Mouse (Mus musculus) 416B (cell line): ENCODE measurements around the gene Smr2.
"Not testable (repeated sequence)": the region's sequence is repeated elsewhere in the genome, so short reads cannot be mapped to it uniquely, and the experiment has no call there.

Source experiments
- DNase-seq: peaks from one replicate; pipeline ENCODE4 v3.0.0; 2011; ENCODE audit warnings: low read depth

Gene Smr2

DNA sequence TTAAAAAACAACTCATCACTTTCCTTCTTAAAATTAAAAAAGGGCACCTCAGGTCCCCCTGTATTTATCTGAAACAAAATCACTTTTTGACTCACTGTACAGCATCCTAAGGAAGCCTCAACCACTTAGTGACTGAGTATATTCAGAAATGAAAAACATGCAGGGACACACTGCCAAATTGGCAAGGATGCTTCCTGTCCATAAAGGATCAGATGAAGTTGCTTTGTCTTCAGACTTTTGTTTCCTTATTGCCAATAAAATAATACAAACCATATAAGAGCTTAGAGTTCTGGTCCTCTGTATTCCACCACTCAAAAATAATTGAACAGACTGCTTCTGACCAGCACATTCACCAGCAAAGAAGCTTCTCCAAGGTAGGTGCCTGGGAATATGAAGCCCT lies at the start of gene Smr2:
TSS of gene Smr2 (plus strand) at position 301 of the 400 bp plus-strand sequence.
- DNase-seq, result not testable (repeated sequence)

- no peak for DNase-seq
Measured at GRCm38 (mm10) chr5:88111430-88111829, 25.1 kb downstream of the Smr2 start, which contains the start of gene Gm11116. Gm11116 (minus strand) TSS chr5:88111530.

- no peak for DNase-seq
Measured at GRCm38 (mm10) chr5:88153999-88154398, 67.6 kb downstream of the Smr2 start, which contains the start of gene Gm11115. Gm11115 (minus strand) TSS chr5:88154099.
